Mouse (Mus musculus): ENCODE data around the gene Gm15446.
"Not testable (repeated sequence)": the region's sequence is repeated elsewhere in the genome, so short reads cannot be mapped to it uniquely, and the experiment has no call there.

The Gm15446 gene

GRCm38 (mm10) chr5:109923261-109924071 lies at the start of gene Gm15446:
TSS of gene Gm15446 (plus strand) at chr5:109923400.
- peak; percentile 94 for DNase-seq

GRCm38 (mm10) chr5:109924129-109924528 lies 929 bp downstream of the Gm15446 start:
- DNase-seq = not testable (repeated sequence)

GRCm38 (mm10) chr5:109924936-109925335 lies 1.7 kb downstream of the Gm15446 start:
- DNase-seq = no peak

GRCm38 (mm10) chr5:109950281-109950680 lies 27.1 kb downstream of the Gm15446 start:
- DNase-seq = no peak

GRCm38 (mm10) chr5:109980743-109981142 lies 57.5 kb downstream of the Gm15446 start:
- not testable (repeated sequence) for DNase-seq
